Mouse (Mus musculus) embryo, embryonic 11 days (tissue): ENCODE results near the gene Gm7579.
"Not testable (repeated sequence)": the region's sequence is repeated elsewhere in the genome, so short reads cannot be mapped to it uniquely, and the experiment has no call there.

Experiments used
- DNase-seq: peaks from one replicate; pipeline ENCODE4 v3.0.0-alpha.2; 2015

Gm7579 gene

DNA sequence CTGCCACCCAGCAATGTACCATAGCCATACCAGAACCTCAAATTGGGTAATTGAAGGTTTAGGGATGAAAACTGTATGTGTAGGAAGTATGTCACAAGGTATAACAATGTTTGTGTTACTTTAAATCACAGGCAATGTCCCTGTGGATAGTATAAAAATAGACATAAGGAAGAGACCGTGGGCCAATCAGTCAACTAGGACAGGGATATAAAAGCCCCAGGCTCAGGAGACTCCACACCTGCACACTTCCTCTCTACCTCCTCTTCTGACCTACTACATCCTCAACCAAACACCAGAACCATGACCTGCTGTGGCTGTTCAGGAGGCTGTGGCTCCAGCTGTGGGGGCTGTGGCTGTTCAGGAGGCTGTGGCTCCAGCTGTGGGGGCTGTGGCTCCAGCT, at the start of gene Gm7579:
Gene Gm7579, plus strand, starts transcription at position 301 of the 400 bp plus-strand sequence.
- no peak for DNase-seq

DNA sequence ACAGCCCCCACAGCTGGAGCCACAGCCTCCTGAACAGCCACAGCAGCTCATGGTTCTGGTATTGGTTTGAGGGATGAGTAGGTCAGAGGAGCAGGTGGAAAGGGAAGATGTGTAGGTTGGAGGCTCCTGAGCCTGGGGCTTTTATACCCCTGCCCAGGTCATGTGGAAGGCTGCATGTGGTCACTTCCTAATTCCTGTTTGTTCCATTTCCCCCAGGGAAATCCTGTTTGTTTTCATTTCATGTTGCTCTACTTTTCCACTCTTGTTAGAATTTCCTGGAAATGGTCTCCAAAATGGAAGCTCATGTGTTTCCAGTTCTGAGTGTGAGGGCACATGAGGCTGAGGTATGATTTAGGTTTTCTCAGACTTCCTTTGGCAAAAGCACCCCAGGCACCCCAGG, 46.0 kb upstream of the Gm7579 start, which contains the start of gene Gm4553:
Gene Gm4553, minus strand, starts transcription at position 101 of the 400 bp plus-strand sequence.
- DNase-seq = not testable (repeated sequence)

DNA sequence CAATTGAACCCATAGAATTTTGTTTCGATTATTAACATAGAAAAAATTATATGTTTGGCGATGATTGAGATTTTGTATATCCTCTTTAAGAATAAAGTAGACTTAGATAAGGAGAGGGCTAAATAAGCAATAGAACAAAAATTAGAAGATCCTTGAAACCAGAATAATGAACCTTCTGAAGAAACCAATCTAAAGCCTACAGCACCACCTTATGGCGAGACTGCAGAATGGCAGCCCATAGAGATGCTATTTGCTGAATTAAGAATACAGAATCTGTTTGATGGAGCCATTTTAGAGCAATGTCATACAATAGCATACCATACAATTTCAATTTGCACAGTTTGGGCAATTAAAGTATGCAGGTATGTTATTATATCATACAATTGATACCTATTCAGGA, 41.8 kb upstream of the Gm7579 start:
- DNase-seq = peak; percentile 55

GRCm38 (mm10) chr7:142175905-142176304, 35.8 kb upstream of the Gm7579 start, which contains the start of gene Krtap5-2:
Krtap5-2 (minus strand) TSS chr7:142176005.
- DNase-seq = not testable (repeated sequence)

GRCm38 (mm10) chr7:142178685-142179084, 33.0 kb upstream of the Gm7579 start:
- no peak for DNase-seq

- DNase-seq = no peak
Measured at GRCm38 (mm10) chr7:142181021-142181420, 30.6 kb upstream of the Gm7579 start.

DNA sequence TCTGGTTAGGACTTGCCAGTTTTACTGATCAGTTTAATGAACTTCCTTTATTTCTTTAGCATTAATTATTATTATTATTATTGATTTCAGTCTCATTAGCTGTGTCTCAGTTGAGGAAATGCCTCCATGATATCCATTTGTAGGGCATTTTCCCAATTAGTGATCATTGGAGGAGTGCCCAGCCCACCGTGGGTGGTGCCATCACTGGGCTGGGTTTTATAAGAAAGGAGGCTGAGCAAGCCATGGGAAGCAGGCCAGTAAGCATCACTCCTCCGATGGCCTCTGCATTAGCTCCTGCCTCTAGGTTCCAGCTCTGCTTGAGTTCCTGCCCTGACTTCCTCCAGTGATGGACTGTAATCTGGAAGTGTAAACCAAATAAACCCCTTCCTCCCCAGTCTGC, 23.5 kb upstream of the Gm7579 start:
- DNase-seq = no peak

DNA sequence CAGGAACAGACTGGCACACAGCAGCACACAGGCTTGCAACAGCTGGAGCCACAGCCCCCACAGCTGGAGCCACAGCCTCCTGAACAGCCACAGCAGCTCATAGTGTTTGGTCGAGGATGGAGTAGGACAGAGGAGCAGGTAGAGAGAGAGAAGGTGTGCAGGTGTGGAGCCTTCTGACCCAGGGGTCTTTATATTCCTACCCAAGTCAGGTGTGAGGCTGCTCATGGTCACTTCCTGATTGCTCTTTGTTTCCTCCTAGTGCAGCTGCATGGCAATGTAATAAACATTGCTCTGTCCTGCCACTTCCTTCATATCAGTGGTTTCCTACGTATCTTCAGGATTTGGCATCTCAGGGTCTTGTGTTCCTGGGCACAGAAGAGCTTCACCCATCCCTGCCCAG, 21.4 kb upstream of the Gm7579 start, which contains the start of gene Gm10153:
Gene Gm10153, minus strand, starts transcription at position 101 of the 400 bp plus-strand sequence.
- DNase-seq = no peak

GRCm38 (mm10) chr7:142198748-142199147, 12.9 kb upstream of the Gm7579 start:
- no peak for DNase-seq

DNA sequence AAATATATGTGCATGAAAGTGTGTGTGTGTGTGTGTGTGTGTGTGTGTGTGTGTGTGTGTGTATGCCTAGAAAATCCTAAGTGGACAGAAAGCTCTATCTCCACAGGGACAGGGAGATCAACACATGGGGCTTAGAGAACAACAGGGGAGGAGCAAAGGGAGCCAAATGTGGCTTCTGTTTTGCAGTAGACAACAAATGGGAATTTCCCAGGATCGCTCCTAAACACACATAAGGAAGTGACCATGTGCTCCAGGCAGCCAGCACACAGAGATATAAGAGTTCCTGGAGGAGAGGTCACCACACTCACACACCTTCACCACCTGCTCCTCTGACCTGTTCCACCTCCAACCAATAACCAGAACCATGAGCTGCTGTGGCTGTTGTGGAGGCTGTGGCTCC, 10.6 kb upstream of the Gm7579 start, which contains the start of gene Krtap5-3:
Gene Krtap5-3, plus strand, starts transcription at position 301 of the 400 bp plus-strand sequence.
- no peak for DNase-seq

DNA sequence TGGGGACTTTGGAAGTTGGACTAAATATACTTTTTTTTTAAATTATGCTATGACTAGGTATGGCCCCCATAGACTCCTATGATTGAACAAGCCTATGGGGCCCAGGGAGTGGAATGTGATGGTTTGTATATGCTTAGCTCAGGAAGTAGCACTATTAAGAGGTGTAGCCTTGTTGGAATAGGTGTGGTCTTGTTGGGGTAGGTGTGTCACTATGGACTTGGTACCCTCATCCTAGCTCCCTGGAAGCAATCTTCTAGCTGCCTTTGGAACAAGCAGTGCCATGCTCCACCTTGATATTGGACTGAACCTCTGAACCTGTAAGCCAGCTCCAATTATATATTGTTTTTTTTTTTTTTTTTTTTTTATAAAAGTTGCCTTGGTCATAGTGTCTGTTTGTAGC, 6.2 kb upstream of the Gm7579 start:
- no peak for DNase-seq

- not testable (repeated sequence) for DNase-seq
Measured at GRCm38 (mm10) chr7:142206891-142207290, 4.8 kb upstream of the Gm7579 start.

DNA sequence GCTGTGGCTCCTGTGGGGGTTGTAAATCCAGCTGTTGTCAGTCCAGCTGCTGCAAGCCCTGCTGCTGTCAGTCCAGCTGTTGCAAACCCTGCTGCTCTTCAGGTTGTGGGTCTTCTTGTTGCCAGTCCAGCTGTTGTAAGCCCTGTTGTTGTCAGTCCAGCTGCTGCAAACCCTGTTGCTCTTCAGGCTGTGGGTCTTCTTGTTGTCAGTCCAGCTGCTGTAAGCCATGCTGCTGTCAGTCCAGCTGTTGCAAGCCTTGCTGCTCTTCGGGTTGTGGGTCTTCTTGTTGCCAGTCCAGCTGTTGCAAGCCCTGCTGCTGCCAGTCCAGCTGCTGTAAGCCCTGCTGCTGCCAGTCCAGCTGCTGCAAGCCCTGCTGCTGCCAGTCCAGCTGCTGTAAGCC, 477 bp downstream of the Gm7579 start:
- not testable (repeated sequence) for DNase-seq

- DNase-seq = peak; percentile 12
Measured at GRCm38 (mm10) chr7:142224518-142224917, 12.9 kb downstream of the Gm7579 start.

DNA sequence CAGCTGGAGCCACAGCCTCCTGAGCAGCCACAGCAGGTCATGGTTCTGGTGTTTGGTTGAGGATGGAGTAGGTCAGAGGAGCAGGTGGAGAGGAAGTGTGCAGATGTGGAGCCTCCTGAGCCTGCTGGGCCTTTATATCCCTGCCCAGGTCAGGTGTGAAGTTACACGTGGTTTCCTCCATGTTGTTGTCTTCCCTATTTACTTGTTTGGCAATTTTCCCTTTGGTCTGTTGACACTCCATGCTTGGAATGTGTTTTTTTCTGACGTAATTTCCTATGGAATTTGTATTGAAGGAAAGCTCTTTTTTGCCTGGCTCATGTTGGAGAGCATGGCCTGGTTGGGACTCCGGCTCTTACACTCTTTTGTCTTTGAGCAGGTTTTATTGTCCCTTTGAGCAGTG, 18.2 kb downstream of the Gm7579 start, which contains the start of gene Krtap5-5:
Gene Krtap5-5, minus strand, starts transcription at position 101 of the 400 bp plus-strand sequence.
- not testable (repeated sequence) for DNase-seq

DNA sequence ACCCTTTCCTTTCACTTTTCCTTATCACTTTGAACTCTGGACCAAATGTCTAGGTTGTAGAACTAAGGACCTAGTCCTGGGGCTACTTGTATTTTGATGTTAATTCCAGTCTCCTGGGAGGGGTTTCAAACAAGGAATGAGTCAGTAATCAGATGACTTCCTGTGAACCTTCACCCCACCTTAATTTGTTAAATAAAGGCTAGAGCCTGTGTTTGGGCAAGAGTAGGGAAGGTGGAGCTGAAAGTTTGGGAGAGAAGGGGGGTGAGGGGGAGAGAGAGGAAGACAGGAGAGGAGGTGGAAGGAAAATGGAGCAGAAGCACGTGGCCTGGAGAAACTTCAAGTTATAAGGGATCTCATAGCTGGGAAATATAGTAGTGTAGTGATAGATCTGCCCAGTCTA, 19.9 kb downstream of the Gm7579 start:
- DNase-seq = no peak

- DNase-seq = no peak
Measured at GRCm38 (mm10) chr7:142240978-142241377, 29.3 kb downstream of the Gm7579 start, which contains the start of gene Gm40460. Gm40460 (minus strand) TSS chr7:142241078.

GRCm38 (mm10) chr7:142249824-142250223, 38.2 kb downstream of the Gm7579 start:
- peak; percentile 65 for DNase-seq

DNA sequence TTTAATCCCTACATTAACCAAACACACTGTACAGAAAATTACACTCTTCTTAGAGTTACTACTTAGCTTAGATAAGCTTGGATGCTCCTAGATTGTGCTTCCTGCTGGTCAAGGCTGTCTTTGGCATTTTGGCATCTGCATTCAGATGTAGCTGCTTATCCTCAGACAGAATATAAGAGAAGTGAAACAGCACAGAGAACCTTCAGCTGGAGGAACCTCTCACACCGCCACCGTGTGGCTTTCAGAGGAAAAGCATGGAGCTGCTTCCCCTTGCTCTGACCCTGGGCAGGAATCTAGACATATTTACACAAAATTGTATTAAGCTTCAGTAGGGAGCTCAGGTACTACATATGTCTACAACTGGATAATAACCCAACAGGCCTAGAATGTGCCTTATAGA, 43.9 kb downstream of the Gm7579 start:
- DNase-seq = peak; percentile 54

DNA sequence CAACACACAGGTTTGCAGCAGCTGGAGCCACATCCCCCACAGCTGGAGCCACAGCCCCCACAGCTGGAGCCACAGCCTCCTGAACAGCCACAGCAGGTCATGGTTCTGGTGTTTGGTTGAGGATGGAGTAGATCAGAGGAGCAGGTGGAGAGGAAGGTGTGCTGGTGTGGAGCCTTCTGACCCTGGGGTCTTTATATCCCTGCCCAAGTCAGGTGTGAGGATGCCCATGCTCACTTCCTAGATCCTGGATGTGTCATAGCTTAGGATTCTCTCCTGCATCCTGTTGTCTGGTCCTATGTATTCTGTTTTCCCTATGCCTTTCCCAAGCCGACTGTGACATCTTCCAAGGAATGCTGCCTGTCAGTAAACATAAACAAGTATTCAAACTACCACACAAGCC, 46.6 kb downstream of the Gm7579 start, which contains the start of gene Gm2431:
Gene Gm2431, minus strand, starts transcription at position 101 of the 400 bp plus-strand sequence.
- not testable (repeated sequence) for DNase-seq
